9 mouse cellular contexts compared by ENCODE assay signal in the genomic region with DNA sequence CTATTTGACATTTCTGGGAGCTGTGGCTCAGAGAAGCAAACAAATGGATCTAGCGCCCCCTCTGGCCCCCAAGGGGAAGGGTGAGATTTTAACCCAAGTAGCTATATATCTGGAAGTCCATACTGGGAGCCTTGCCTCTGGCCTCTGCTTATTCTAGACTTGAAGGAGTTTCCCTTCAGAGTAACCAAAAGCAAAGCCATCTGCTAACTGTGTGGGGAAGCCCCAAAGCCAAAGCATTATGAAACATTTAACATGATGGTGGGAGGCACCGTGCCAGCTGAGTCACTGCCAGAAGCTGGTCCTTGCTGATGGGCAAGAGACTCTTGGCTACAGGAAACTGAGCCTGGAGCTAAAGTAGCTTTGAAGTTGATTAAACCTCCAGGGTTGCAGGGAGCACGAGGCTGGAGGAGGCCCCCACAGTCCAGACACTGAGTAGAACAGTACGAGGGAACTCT. TPM values are rescaled to one million over a fixed set of nuclear protein-coding genes. Genes with fewer than 3 reads are reported as not detected.
DNase-seq lines count a peak whose midpoint lies in the region; ATAC-seq and TF ChIP-seq lines count a peak whose summit lies in the region.
"Had no signal": no experiment of that assay in that cellular context is flagged by ENCODE, and none has a peak within 500 bp of the region (broad histone marks: within the 10 kb centered on the region; RNA-seq: fewer than 3 reads in every experiment).

No protein-coding gene starts in this region.

- H3K27ac ChIP-seq in kidney, embryonic 16.5 days (ENCODE audit: low read length), result no peak overlapping the region
- H3K27ac ChIP-seq in kidney, postnatal 0 days, result no peak overlapping the region
- peak overlapping the region; percentile 65 for H3K27ac ChIP-seq in limb, embryonic 14.5 days (replicated peaks; ENCODE audit: low read depth, low read length)

- no peaks in the 10 kb centered on the region for H3K4me1 ChIP-seq in kidney, embryonic 16.5 days (ENCODE audit: insufficient read depth, low read length)
- H3K4me1 ChIP-seq in kidney, postnatal 0 days (replicated peaks; ENCODE audit: insufficient read depth, low read length), result no peaks in the 10 kb centered on the region
- peaks cover 24% of the 10 kb centered on the region for H3K4me1 ChIP-seq in limb, embryonic 14.5 days (ENCODE audit: control insufficient read depth, insufficient read depth, low read length)

- peak; percentile 70 for DNase-seq in kidney, adult 18-20 months
- DNase-seq in adrenal gland, postnatal 36 days, result peak; percentile 94 to 96
- DNase-seq in frontal cortex, postnatal 14 days (ENCODE audit: low spot score in 2 of 2), result peak; percentile 67
- peak; percentile 53 for DNase-seq in kidney, postnatal 0 days (ENCODE audit: low spot score)
- DNase-seq in limb, embryonic 14.5 days (ENCODE audit: low spot score), result peak; percentile 87
- peak; percentile 85 for DNase-seq in right cerebral cortex, postnatal 14 days
- no peak for DNase-seq in embryo, embryonic 11 days

- TF ChIP-seq CTCF in kidney, postnatal 0 days (IDR thresholded peaks at IDR 0.05; ENCODE audit: low read depth), result peak; percentile 48

- 31% methylated on average over 4 of the region's 4 CpGs for WGBS in kidney, embryonic 16.5 days
- WGBS in kidney, postnatal 0 days, result 33% methylated on average over 4 of the region's 4 CpGs
- 17% methylated on average over 4 of the region's 4 CpGs for WGBS in limb, embryonic 14.5 days

- ATAC-seq in kidney, embryonic 16.5 days (ENCODE audit: low FRiP score, low TSS enrichment), result no peak
- no peak for ATAC-seq in kidney, postnatal 0 days (replicated peaks; ENCODE audit: low FRiP score, low read depth)
- ATAC-seq in limb, embryonic 14.5 days (ENCODE audit: low FRiP score, low read depth), result peak; percentile 80

- no peak for TF ChIP-seq POLR2A in limb, embryonic 14.5 days (IDR thresholded peaks at IDR 0.05; ENCODE audit: borderline replicate concordance, extremely low read depth, insufficient read depth, insufficient read length)

- no peaks in the 10 kb centered on the region for H3K9me3 ChIP-seq in kidney, embryonic 16.5 days (ENCODE audit: low read length)
- no peaks in the 10 kb centered on the region for H3K9me3 ChIP-seq in kidney, postnatal 0 days (replicated peaks; ENCODE audit: low read length)
- H3K9me3 ChIP-seq in limb, embryonic 14.5 days (ENCODE audit: control insufficient read depth, low read length), result no peaks in the 10 kb centered on the region

- H3K9ac ChIP-seq in kidney, embryonic 16.5 days (replicated peaks; ENCODE audit: low read length), result no peak overlapping the region
- no peak overlapping the region for H3K9ac ChIP-seq in kidney, postnatal 0 days (ENCODE audit: low read depth, low read length)
- no peak overlapping the region for H3K9ac ChIP-seq in limb, embryonic 14.5 days (ENCODE audit: low read depth, low read length, severe bottlenecking)

- H3K36me3 ChIP-seq in kidney, embryonic 16.5 days (ENCODE audit: insufficient read depth, low read length), result no peaks in the 10 kb centered on the region
- no peaks in the 10 kb centered on the region for H3K36me3 ChIP-seq in kidney, postnatal 0 days (ENCODE audit: insufficient read depth, low read length)
- H3K36me3 ChIP-seq in limb, embryonic 14.5 days (ENCODE audit: control insufficient read depth, insufficient read depth, low read length), result no peaks in the 10 kb centered on the region

- no peaks in the 10 kb centered on the region for H3K27me3 ChIP-seq in kidney, embryonic 16.5 days (ENCODE audit: insufficient read depth, low read length)
- H3K27me3 ChIP-seq in kidney, postnatal 0 days (ENCODE audit: insufficient read depth, low read length), result no peaks in the 10 kb centered on the region
- no peaks in the 10 kb centered on the region for H3K27me3 ChIP-seq in limb, embryonic 14.5 days (ENCODE audit: control insufficient read depth, insufficient read depth, low read length)

- no peak overlapping the region for H3K4me2 ChIP-seq in kidney, embryonic 16.5 days (replicated peaks; ENCODE audit: low read depth, low read length)
- no peak overlapping the region for H3K4me2 ChIP-seq in kidney, postnatal 0 days (ENCODE audit: low read length)
- H3K4me2 ChIP-seq in limb, embryonic 14.5 days (replicated peaks; ENCODE audit: low read depth, low read length, severe bottlenecking), result no peak overlapping the region

- no peak overlapping the region for H3K4me3 ChIP-seq in kidney, embryonic 16.5 days (ENCODE audit: low read length)
- H3K4me3 ChIP-seq in kidney, postnatal 0 days (replicated peaks; ENCODE audit: low read depth, low read length), result no peak overlapping the region
- H3K4me3 ChIP-seq in limb, embryonic 14.5 days (replicated peaks; ENCODE audit: low read length), result no peak overlapping the region
- H3K4me3 ChIP-seq: myocyte had no signal

RNA-seq across cellular contexts. Expression of gene D7Ertd443e, which starts 4.0 kb away (rescaled TPM):
- 0.14 and 0.23 TPM in 2 replicates for polyA plus RNA-seq in kidney, embryonic 16.5 days (2015; fragmentation: Nextera tagmentation; extraction: Ambion mirVana)
- total RNA-seq in adrenal gland, postnatal 36 days (2021), result 1 to 10 TPM; 5.4 to 8.2 TPM
- polyA plus RNA-seq in kidney, postnatal 0 days (2015; fragmentation: Nextera tagmentation; extraction: Ambion mirVana), result 0.37 and 0.42 TPM in 2 replicates
- 0.76 and 1.1 TPM in 2 replicates for polyA plus RNA-seq in limb, embryonic 14.5 days (2012; rRNA removed)
- polyA plus RNA-seq in limb, embryonic 14.5 days (2014; fragmentation: Nextera tagmentation; extraction: Ambion mirVana), result 1.2 and 1.3 TPM in 2 replicates
